ENCODE assay signal across 9 mouse cellular contexts in genomic region chr4:45472706-45473105, GRCm38 (mm10). TPM values are rescaled to one million over a fixed set of nuclear protein-coding genes. Genes with fewer than 3 reads are reported as not detected.
A peak's percentile ranks its signal among the peaks of the same experiment; 100 is the strongest.
DNase-seq lines count a peak whose midpoint lies in the region; ATAC-seq and TF ChIP-seq lines count a peak whose summit lies in the region.
"Had no signal": no experiment of that assay in that cellular context is flagged by ENCODE, and none has a peak within 500 bp of the region (broad histone marks: within the 10 kb centered on the region; RNA-seq: fewer than 3 reads in every experiment).

No protein-coding gene starts in this region.

- no peak overlapping the region for H3K9ac ChIP-seq in lung, embryonic 14.5 days
- no peak overlapping the region for H3K9ac ChIP-seq in forebrain, embryonic 12.5 days

- H3K27me3 ChIP-seq in lung, embryonic 14.5 days (ENCODE audit: insufficient read depth, low read length) = no peaks in the 10 kb centered on the region
- H3K27me3 ChIP-seq in forebrain, embryonic 12.5 days = no peaks in the 10 kb centered on the region
- H3K27me3 ChIP-seq in limb, embryonic 10.5 days (ENCODE audit: low read depth, poor library complexity, severe bottlenecking) = no peaks in the 10 kb centered on the region

- TF ChIP-seq CTCF in lung, embryonic 14.5 days (IDR thresholded peaks at IDR 0.05; ENCODE audit: low read depth) = no peak
- no peak for TF ChIP-seq CTCF in lung, adult 2 months (IDR thresholded peaks at IDR 0.05; ENCODE audit: insufficient read depth, low read length)
- no peak for TF ChIP-seq CTCF in olfactory bulb, adult 2 months (IDR thresholded peaks at IDR 0.05; ENCODE audit: insufficient read depth, low read depth, low read length)

- H3K4me2 ChIP-seq in lung, embryonic 14.5 days = peak overlapping the region; percentile 45
- H3K4me2 ChIP-seq in forebrain, embryonic 12.5 days = no peak overlapping the region

- H3K4me3 ChIP-seq in lung, embryonic 14.5 days (ENCODE audit: low read depth, low read length) = no peak overlapping the region
- no peak overlapping the region for H3K4me3 ChIP-seq in lung, adult 2 months (replicated peaks; ENCODE audit: extremely low read depth, low read depth, low read length)
- no peak overlapping the region for H3K4me3 ChIP-seq in forebrain, embryonic 12.5 days (replicated peaks)
- no peak overlapping the region for H3K4me3 ChIP-seq in limb, embryonic 10.5 days
- no peak overlapping the region for H3K4me3 ChIP-seq in olfactory bulb, adult 2 months (ENCODE audit: insufficient read depth, low read depth, low read length)

- no peaks in the 10 kb centered on the region for H3K36me3 ChIP-seq in lung, embryonic 14.5 days (ENCODE audit: insufficient read depth)
- no peaks in the 10 kb centered on the region; the same call in 1 of the 2 replicates for H3K36me3 ChIP-seq in forebrain, embryonic 12.5 days (replicated peaks)
- H3K36me3 ChIP-seq in limb, embryonic 10.5 days = peaks cover 10% of the 10 kb centered on the region

- peaks cover 57% of the 10 kb centered on the region for H3K4me1 ChIP-seq in lung, embryonic 14.5 days (ENCODE audit: insufficient read depth)
- H3K4me1 ChIP-seq in lung, adult 2 months (ENCODE audit: control insufficient read depth, insufficient read depth, low read length) = peaks cover 23% of the 10 kb centered on the region
- peaks cover 59% of the 10 kb centered on the region for H3K4me1 ChIP-seq in forebrain, embryonic 12.5 days
- H3K4me1 ChIP-seq in limb, embryonic 10.5 days = peaks cover 80% of the 10 kb centered on the region
- H3K4me1 ChIP-seq in olfactory bulb, adult 2 months (ENCODE audit: control insufficient read depth, insufficient read depth, low read length) = peaks cover 63% of the 10 kb centered on the region

- H3K9me3 ChIP-seq in lung, embryonic 14.5 days (ENCODE audit: low read depth, low read length) = no peaks in the 10 kb centered on the region
- no peaks in the 10 kb centered on the region for H3K9me3 ChIP-seq in forebrain, embryonic 12.5 days
- H3K9me3 ChIP-seq in limb, embryonic 10.5 days (replicated peaks) = no peaks in the 10 kb centered on the region

- TF ChIP-seq POLR2A in lung, adult 2 months (IDR thresholded peaks at IDR 0.05; ENCODE audit: borderline replicate concordance, extremely low read depth, low read depth, low read length) = no peak
- no peak for TF ChIP-seq POLR2A in olfactory bulb, adult 2 months (IDR thresholded peaks at IDR 0.05; ENCODE audit: insufficient read depth, low read depth, low read length)

- WGBS in lung, embryonic 14.5 days = 18% methylated on average over 6 of the region's 6 CpGs
- WGBS in lung, adult 2 months = 55% methylated on average over 6 of the region's 6 CpGs
- 75% methylated on average over 6 of the region's 6 CpGs for WGBS in forebrain, embryonic 12.5 days
- WGBS in limb, embryonic 10.5 days = 45% methylated on average over 6 of the region's 6 CpGs
- 50% methylated on average over 6 of the region's 6 CpGs for WGBS in olfactory bulb, adult 2 months

- peak; percentile 83 for ATAC-seq in lung, embryonic 14.5 days (ENCODE audit: insufficient read depth)
- ATAC-seq in forebrain, embryonic 12.5 days (ENCODE audit: low FRiP score) = peak; percentile 47; the same call in 1 of the 2 replicates
- ATAC-seq in erythroblast, adult 5-6 weeks (replicated peaks; ENCODE audit: low FRiP score, poor library complexity, severe bottlenecking) = no peak
- ATAC-seq: activated CD4-positive, CD25-positive, alpha-beta regulatory T cell, adult 4 months had no signal

- peak overlapping the region; percentile 93 for H3K27ac ChIP-seq in lung, embryonic 14.5 days (ENCODE audit: low read depth)
- H3K27ac ChIP-seq in forebrain, embryonic 12.5 days = peak overlapping the region; percentile 70
- peak overlapping the region; percentile 67; the same call in 1 of the 2 replicates for H3K27ac ChIP-seq in limb, embryonic 10.5 days
- H3K27ac ChIP-seq in olfactory bulb, adult 2 months (ENCODE audit: insufficient read depth, low read depth, low read length) = peak overlapping the region; percentile 47; the same call in 1 of the 2 replicates

- peak; percentile 82 for DNase-seq in lung, embryonic 14.5 days
- DNase-seq in lung, adult 2 months = no peak
- no peak for DNase-seq in limb, embryonic 10.5 days (ENCODE audit: low spot score)
- no peak for DNase-seq in left cerebral cortex, adult 18-20 months (ENCODE audit: low spot score in 2 of 2)
- DNase-seq in ovary, adult 18-20 months (ENCODE audit: low spot score) = no peak

RNA-seq across cellular contexts. Expression of gene Shb, which starts 59.6 kb away (rescaled TPM):
- 10.6 TPM in 2 replicates for polyA plus RNA-seq in lung, embryonic 14.5 days (2014; fragmentation: Nextera tagmentation; extraction: Ambion mirVana)
- polyA plus RNA-seq in lung, adult 2 months (2012; rRNA removed) = 36.2 and 37.7 TPM in 2 replicates
- polyA plus RNA-seq in forebrain, embryonic 12.5 days (2016; fragmentation: Nextera tagmentation; extraction: Ambion mirVana) = 10.4 and 13.6 TPM in 2 replicates
- polyA plus RNA-seq in limb, embryonic 10.5 days (2016; fragmentation: Nextera tagmentation; extraction: Ambion mirVana) = 4.3 and 4.8 TPM in 2 replicates
- not detected in 2 replicates for polyA plus RNA-seq in olfactory bulb, adult 2 months (2012; ENCODE audit: insufficient read depth, insufficient read length, low replicate concordance, missing spikeins)
- total RNA-seq in left cerebral cortex, adult 18-20 months (2021) = 10 to 100 TPM in 1 of 2 experiments, 1 to 10 TPM in 1; 8.3 to 12.9 TPM
- total RNA-seq in erythroblast, adult 5-6 weeks (2015; ENCODE audit: low replicate concordance) = not detected in 2 replicates
- 0.68 and 0.84 TPM in 2 replicates for total RNA-seq in erythroblast, adult 5-6 weeks (2017; ENCODE audit: low replicate concordance)
- polyA plus RNA-seq: activated CD4-positive, CD25-positive, alpha-beta regulatory T cell, adult 4 months had no signal
